Mouse (Mus musculus) erythroblast, embryonic 14.5 days (primary cell): Measurements from ENCODE around the gene Unc119. TPM values are rescaled to one million over a fixed set of nuclear protein-coding genes. Genes with fewer than 3 reads are reported as not detected.

ENCODE experiments used
- H3K27me3 ChIP-seq: 2 replicates; pipeline ENCODE4 v1.6.1; 2012; ENCODE audit warnings: inconsistent platforms; ENCODE audit not compliant: control insufficient read depth
- H3K36me3 ChIP-seq: 2 replicates; pipeline ENCODE4 v1.6.1; 2012; ENCODE audit warnings: mild to moderate bottlenecking, inconsistent platforms; ENCODE audit not compliant: control insufficient read depth
- H3K4me1 ChIP-seq: 2 replicates; pipeline ENCODE4 v1.6.1; 2012; ENCODE audit warnings: inconsistent platforms; ENCODE audit not compliant: control insufficient read depth
- H3K4me3 ChIP-seq: replicated peaks from 2 replicates; pipeline ENCODE3; 2012; ENCODE audit warnings: moderate library complexity, mild to moderate bottlenecking, inconsistent platforms
- H3K9me3 ChIP-seq: 2 replicates; pipeline ENCODE4 v1.6.1; 2012; ENCODE audit warnings: low read length, inconsistent platforms, mixed read lengths; ENCODE audit not compliant: control insufficient read depth
- GATA1 ChIP-seq: IDR thresholded peaks from 2 replicates; pipeline ENCODE4 v1.6.1; 2012; ENCODE audit warnings: low read length, inconsistent platforms, mixed read lengths
- TAL1 ChIP-seq: IDR thresholded peaks from 3 replicates; pipeline ENCODE4 v1.6.1; 2012; ENCODE audit warnings: low read length, inconsistent platforms, mixed read lengths
- polyA plus RNA-seq: library from polyadenylated mRNA; stranded (reverse); fragments of >175 nt; gene quantifications from 2 replicates; pipeline ENCODE4 v1.2.3, GENCODE M21; 2012

The Unc119 gene
- polyA plus RNA-seq, 1 experiment = 1.7 TPM

- Histone ChIP-seq H3K36me3 (peaks cover 24% of the 10 kb centered on the region), H3K4me3 (no peak overlapping the region), H3K4me1 (peaks cover 30% of the 10 kb centered on the region), H3K9me3 (no peaks in the 10 kb centered on the region), H3K27me3 (no peaks in the 10 kb centered on the region)
- TF ChIP-seq GATA1 = no peak
- no peak for TF ChIP-seq TAL1
Observed at GRCm38 (mm10) chr11:78349441-78350358, 6.4 kb downstream of the Unc119 start.

DNA sequence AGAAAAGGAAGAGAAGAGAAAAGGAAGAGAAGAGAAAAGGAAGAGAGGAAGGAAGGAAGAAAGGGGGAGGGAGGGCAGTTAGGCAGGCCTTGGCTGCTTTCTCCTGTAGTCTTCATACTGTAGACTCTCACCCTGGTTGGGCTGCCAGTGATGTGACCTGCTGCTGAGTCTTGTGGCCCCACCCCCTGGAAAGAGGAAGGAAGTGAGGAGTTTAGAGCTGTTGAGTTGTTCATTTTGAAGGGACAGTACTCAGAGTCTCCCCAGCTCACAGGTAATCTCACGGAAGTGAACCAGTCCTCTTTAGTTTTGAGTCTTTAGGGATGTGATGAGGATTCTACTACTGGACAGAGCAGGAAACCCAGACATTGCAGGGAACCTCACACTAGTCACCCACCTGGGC is 9.8 kb downstream of the Unc119 start:
- Histone ChIP-seq H3K4me1 (no peaks in the 10 kb centered on the region; the same call in 1 of the 2 replicates), H3K9me3 (no peaks in the 10 kb centered on the region), H3K4me3 (no peak overlapping the region), H3K36me3 (peaks cover 8% of the 10 kb centered on the region), H3K27me3 (no peaks in the 10 kb centered on the region)
- no peak for TF ChIP-seq TAL1
- TF ChIP-seq GATA1 = no peak

DNA sequence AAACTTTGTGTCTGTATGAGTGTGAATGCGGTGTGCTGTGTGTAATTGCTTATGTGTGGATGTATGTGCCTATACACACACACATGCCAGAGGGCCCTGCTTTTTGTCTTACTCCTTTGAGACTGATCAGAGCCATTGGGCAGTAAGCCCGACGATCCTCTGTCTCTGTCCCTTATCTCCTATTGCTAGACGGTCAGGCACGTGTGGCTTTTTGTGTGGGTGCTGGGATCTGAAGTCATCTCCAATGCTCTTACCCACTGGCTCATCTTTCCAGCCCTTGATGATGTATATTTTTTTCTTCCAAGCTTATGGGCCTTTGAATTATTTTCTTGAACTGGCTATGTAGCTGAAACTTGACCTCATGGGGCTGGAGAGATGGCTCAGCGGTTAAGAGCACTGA is 11.6 kb downstream of the Unc119 start:
- H3K9me3 ChIP-seq = no peaks in the 10 kb centered on the region
- no peak for TF ChIP-seq TAL1
- no peaks in the 10 kb centered on the region; the same call in 1 of the 2 replicates for H3K27me3 ChIP-seq

DNA sequence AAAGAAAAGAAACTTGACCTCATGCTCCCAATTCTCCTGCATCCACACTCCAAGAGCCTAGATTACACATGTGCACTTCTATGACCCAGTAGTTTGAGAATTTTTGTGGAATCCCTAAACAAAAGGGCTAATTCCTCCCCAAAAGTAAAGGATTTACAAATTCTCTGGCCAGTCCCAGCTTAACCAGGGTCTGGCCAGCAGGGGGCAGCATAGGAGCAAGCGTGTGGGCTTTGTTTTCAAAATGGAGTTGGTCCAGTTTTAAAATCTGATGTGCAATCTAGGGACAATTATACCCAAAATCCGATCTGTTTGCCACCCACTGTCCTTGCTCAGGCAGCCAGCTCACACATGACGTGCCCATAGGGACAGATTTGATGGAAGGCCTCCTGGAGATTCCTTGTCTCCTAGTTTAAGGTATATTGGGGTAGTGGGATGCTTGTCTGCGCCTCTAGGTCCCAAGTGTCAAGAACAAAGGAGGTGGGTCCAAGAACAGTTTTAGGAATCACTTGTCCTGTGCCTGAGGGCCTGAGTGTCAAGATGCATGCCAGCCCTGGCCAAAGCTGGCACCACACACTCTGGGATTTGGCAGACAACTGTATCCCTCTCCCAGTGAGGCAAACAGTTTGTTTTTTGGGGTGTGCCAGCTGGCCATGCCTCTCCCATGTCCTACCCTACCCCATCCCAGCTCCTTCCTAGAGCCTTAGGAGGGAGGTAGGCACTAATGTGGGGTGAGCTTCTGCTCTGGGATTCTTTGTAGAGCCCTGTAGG is 12.4 kb downstream of the Unc119 start:
- Histone ChIP-seq H3K36me3 (no peaks in the 10 kb centered on the region), H3K4me3 (no peak overlapping the region), H3K4me1 (peaks cover 18% of the 10 kb centered on the region), H3K9me3 (no peaks in the 10 kb centered on the region), H3K27me3 (no peaks in the 10 kb centered on the region; the same call in 1 of the 2 replicates)
- TF ChIP-seq GATA1 = no peak
- no peak for TF ChIP-seq TAL1

More for the DNA sequence above, 11.6 kb downstream of the Unc119 start:
- no peaks in the 10 kb centered on the region for H3K36me3 ChIP-seq
- no peak overlapping the region for H3K4me3 ChIP-seq
- H3K4me1 ChIP-seq = peaks cover 10% of the 10 kb centered on the region

- TF ChIP-seq TAL1 (no peak), GATA1 (no peak)
- Histone ChIP-seq H3K4me1 (peaks cover 21% of the 10 kb centered on the region), H3K36me3 (no peaks in the 10 kb centered on the region), H3K4me3 (no peak overlapping the region), H3K9me3 (no peaks in the 10 kb centered on the region), H3K27me3 (no peaks in the 10 kb centered on the region; the same call in 1 of the 2 replicates)
Observed at GRCm38 (mm10) chr11:78358330-78359007, 15.2 kb downstream of the Unc119 start.

- Histone ChIP-seq H3K4me3 (peak overlapping the region; percentile 61), H3K9me3 (no peaks in the 10 kb centered on the region), H3K27me3 (no peaks in the 10 kb centered on the region; the same call in 1 of the 2 replicates), H3K4me1 (peaks cover 21% of the 10 kb centered on the region), H3K36me3 (no peaks in the 10 kb centered on the region)
- no peak for TF ChIP-seq GATA1
- no peak for TF ChIP-seq TAL1
Observed at GRCm38 (mm10) chr11:78360125-78360788, 17.0 kb downstream of the Unc119 start.

DNA sequence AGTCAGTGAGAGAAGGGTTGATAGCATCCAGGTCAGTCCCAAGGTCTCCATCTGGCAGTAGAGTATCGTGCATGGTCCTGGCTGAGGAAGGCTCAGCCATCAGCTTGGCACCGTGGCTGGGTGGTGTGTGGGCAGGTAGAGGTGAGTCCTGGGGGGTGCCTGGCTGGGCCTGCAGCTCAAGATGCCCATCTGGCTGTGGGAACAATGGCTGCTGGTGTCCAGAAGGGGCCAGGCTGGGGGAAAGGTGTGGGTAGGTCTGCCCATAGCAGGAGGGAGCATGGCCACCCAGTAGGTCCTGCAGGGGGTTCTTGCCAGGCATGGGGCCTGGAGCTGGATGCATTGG is 17.5 kb downstream of the Unc119 start:
- Histone ChIP-seq H3K4me3 (peak overlapping the region; percentile 61), H3K4me1 (peaks cover 21% of the 10 kb centered on the region), H3K27me3 (no peaks in the 10 kb centered on the region; the same call in 1 of the 2 replicates), H3K36me3 (no peaks in the 10 kb centered on the region), H3K9me3 (no peaks in the 10 kb centered on the region)
- TF ChIP-seq TAL1 (no peak), GATA1 (no peak)

DNA sequence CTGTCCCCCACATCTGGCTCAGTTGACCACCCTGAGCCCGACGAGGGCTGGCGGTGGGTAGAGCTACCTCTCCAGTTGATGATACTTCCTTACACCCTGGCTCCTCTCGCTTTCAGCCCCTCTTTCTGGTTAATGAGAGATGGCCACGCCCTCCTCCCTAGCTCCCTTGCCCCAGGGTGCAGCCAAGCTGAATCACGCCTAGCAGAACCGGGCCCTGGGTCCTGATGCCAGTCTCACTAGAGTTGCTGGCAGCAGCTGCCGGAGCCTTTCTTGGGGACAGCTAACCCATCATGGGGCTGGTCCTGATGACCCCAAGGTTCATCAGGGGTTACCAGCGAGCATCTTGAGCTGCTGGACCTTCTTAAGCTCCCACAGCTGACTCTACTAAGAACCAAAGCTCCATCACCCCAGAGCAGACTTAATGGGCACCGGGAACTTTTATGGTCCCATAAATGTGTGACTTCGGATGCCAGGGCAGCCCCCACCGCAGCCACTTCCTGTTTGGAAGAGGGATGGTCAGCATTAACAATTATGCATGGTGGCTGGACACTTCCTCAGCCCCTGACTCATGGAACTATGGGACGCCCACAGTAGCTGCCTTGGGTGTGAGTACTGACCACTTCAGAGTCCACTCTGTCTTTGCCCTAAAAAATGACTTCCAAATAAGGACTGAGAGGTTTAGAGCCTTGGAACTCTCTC is 20.2 kb downstream of the Unc119 start:
- Histone ChIP-seq H3K27me3 (no peaks in the 10 kb centered on the region; the same call in 1 of the 2 replicates), H3K4me1 (peaks cover 20% of the 10 kb centered on the region), H3K9me3 (no peaks in the 10 kb centered on the region), H3K4me3 (no peak overlapping the region), H3K36me3 (no peaks in the 10 kb centered on the region)
- TF ChIP-seq TAL1 (no peak), GATA1 (no peak)
